Mouse (Mus musculus) G1E (cell line): ENCODE results near the gene Zcwpw1.

ENCODE experiments used
- CTCF ChIP-seq: IDR thresholded peaks from 2 replicates; pipeline ENCODE4 v1.5.1; 2012; ENCODE audit warnings: low read depth, low read length, inconsistent platforms, mixed read lengths
- POLR2AphosphoS5 ChIP-seq: IDR thresholded peaks from 2 replicates; pipeline ENCODE4 v1.6.1; 2012; ENCODE audit warnings: low read depth, low read length, inconsistent platforms; ENCODE audit not compliant: insufficient replicate concordance

GRCm38 (mm10) chr5:137742836-137743235 lies 44.8 kb upstream of the Zcwpw1 start:
- TF ChIP-seq CTCF (no peak), POLR2AphosphoS5 (no peak)
